Mouse (Mus musculus) forebrain, embryonic 11.5 days (tissue): ENCODE data around the gene Klhl29. TPM values are rescaled to one million over a fixed set of nuclear protein-coding genes. Genes with fewer than 3 reads are reported as not detected.

Experiments
- ATAC-seq: fragments of 200-750 bp; cut with Nextera tagmentation; replicated peaks from 2 replicates; pipeline ENCODE4 v1.8.0; 2017; ENCODE audit warnings: moderate TSS enrichment; ENCODE audit not compliant: low FRiP score
- DNase-seq: peaks from one replicate; pipeline ENCODE4 v3.0.0-alpha.2; 2017; ENCODE audit warnings: low spot score
- H3K27ac ChIP-seq: fragments of 300-500 bp; sonication (generic); 2 replicates; pipeline ENCODE4 v1.5.1; 2014; ENCODE audit warnings: low read depth, low read length
- H3K27me3 ChIP-seq: fragments of 300-500 bp; sonication (generic); 2 replicates; pipeline ENCODE4 v1.6.1; 2014; ENCODE audit warnings: mild to moderate bottlenecking, low read length, mixed read lengths; ENCODE audit not compliant: control insufficient read depth, insufficient read depth
- H3K36me3 ChIP-seq: fragments of 300-500 bp; sonication (generic); 2 replicates; pipeline ENCODE4 v1.6.1; 2014; ENCODE audit warnings: mild to moderate bottlenecking, low read length, moderate library complexity, mixed read lengths; ENCODE audit not compliant: control insufficient read depth, insufficient read depth
- H3K4me1 ChIP-seq: fragments of 300-500 bp; sonication (generic); replicated peaks from 2 replicates; pipeline ENCODE4 v1.6.1; 2014; ENCODE audit warnings: low read length, mixed read lengths; ENCODE audit not compliant: control insufficient read depth, insufficient read depth
- H3K4me2 ChIP-seq: fragments of 300-500 bp; sonication (generic); 2 replicates; pipeline ENCODE4 v1.6.1; 2014; ENCODE audit warnings: low read depth, mild to moderate bottlenecking, low read length, moderate library complexity, mixed read lengths; ENCODE audit not compliant: severe bottlenecking
- H3K4me3 ChIP-seq: fragments of 300-500 bp; sonication (generic); 2 replicates; pipeline ENCODE4 v1.5.1; 2014; ENCODE audit warnings: low read depth, low read length
- H3K9ac ChIP-seq: fragments of 300-500 bp; sonication (generic); 2 replicates; pipeline ENCODE4 v1.6.1; 2014; ENCODE audit warnings: low read length
- H3K9me3 ChIP-seq: fragments of 300-500 bp; sonication (generic); 2 replicates; pipeline ENCODE4 v1.6.1; 2016; ENCODE audit warnings: low read length, mixed read lengths; ENCODE audit not compliant: control insufficient read depth
- WGBS: fragments of 180-500 bp; shearing (Covaris S2); extraction: QIAGEN DNeasy Blood & Tissue Kit; methylation state at CpG from one replicate; pipeline ENCODE4 v1.1.7; 2014; 5-methylcytosine and 5-hydroxymethylcytosine counted together
- polyA plus RNA-seq: library from polyadenylated mRNA; unstranded; fragments of >200 nt; fragmentation: Nextera tagmentation; extraction: Ambion mirVana; gene quantifications from 2 replicates; pipeline ENCODE4 v1.2.1, GENCODE M21; 2014

Gene Klhl29
- polyA plus RNA-seq, 1 experiment from 2014 or later: 3.8 TPM

GRCm38 (mm10) chr12:5301841-5302240, 73.6 kb downstream of the Klhl29 start:
- ATAC-seq (no peak), DNase-seq (no peak)
- Histone ChIP-seq H3K9ac (no peak overlapping the region), H3K4me1 (no peaks in the 10 kb centered on the region), H3K4me2 (no peak overlapping the region), H3K27me3 (no peaks in the 10 kb centered on the region), H3K4me3 (no peak overlapping the region), H3K9me3 (no peaks in the 10 kb centered on the region), H3K36me3 (no peaks in the 10 kb centered on the region), H3K27ac (no peak overlapping the region)
- 81% methylated on average over 5 of the region's 5 CpGs for WGBS

- no peak for ATAC-seq
- no peak for DNase-seq
- Histone ChIP-seq H3K4me2 (no peak overlapping the region), H3K36me3 (no peaks in the 10 kb centered on the region), H3K4me1 (no peaks in the 10 kb centered on the region), H3K4me3 (no peak overlapping the region), H3K9ac (no peak overlapping the region), H3K27ac (no peak overlapping the region), H3K9me3 (no peaks in the 10 kb centered on the region), H3K27me3 (no peaks in the 10 kb centered on the region)
- 85% methylated on average over 7 of the region's 7 CpGs for WGBS
These were observed 79.1 kb downstream of the Klhl29 start for GRCm38 (mm10) chr12:5296422-5296821.

GRCm38 (mm10) chr12:5292316-5292715, 83.2 kb downstream of the Klhl29 start:
- WGBS: 95% methylated on average over 7 of the region's 7 CpGs
- H3K9ac ChIP-seq: no peak overlapping the region
- no peaks in the 10 kb centered on the region for H3K36me3 ChIP-seq
- H3K9me3 ChIP-seq: no peaks in the 10 kb centered on the region
- no peaks in the 10 kb centered on the region for H3K27me3 ChIP-seq
- ATAC-seq (no peak), DNase-seq (no peak)
- no peak overlapping the region for H3K4me2 ChIP-seq
- no peak overlapping the region for H3K27ac ChIP-seq
- no peak overlapping the region for H3K4me3 ChIP-seq
- H3K4me1 ChIP-seq: no peaks in the 10 kb centered on the region

GRCm38 (mm10) chr12:5285579-5285978, 89.9 kb downstream of the Klhl29 start:
- H3K4me2 ChIP-seq: no peak overlapping the region
- DNase-seq (no peak), ATAC-seq (no peak)
- no peaks in the 10 kb centered on the region for H3K36me3 ChIP-seq
- no peak overlapping the region for H3K27ac ChIP-seq
- H3K4me3 ChIP-seq: no peak overlapping the region
- 90% methylated on average over 11 of the region's 11 CpGs for WGBS
- no peaks in the 10 kb centered on the region for H3K27me3 ChIP-seq
- no peaks in the 10 kb centered on the region for H3K4me1 ChIP-seq
- no peak overlapping the region for H3K9ac ChIP-seq
- H3K9me3 ChIP-seq: no peaks in the 10 kb centered on the region

GRCm38 (mm10) chr12:5284961-5285360, 90.5 kb downstream of the Klhl29 start:
- Histone ChIP-seq H3K4me3 (no peak overlapping the region), H3K27me3 (no peaks in the 10 kb centered on the region), H3K4me1 (no peaks in the 10 kb centered on the region), H3K4me2 (no peak overlapping the region), H3K27ac (no peak overlapping the region), H3K36me3 (no peaks in the 10 kb centered on the region), H3K9ac (no peak overlapping the region), H3K9me3 (no peaks in the 10 kb centered on the region)
- no peak for DNase-seq
- ATAC-seq: no peak
- 88% methylated on average over 6 of the region's 6 CpGs for WGBS

- Histone ChIP-seq H3K4me1 (no peaks in the 10 kb centered on the region), H3K9ac (no peak overlapping the region), H3K36me3 (no peaks in the 10 kb centered on the region), H3K27me3 (no peaks in the 10 kb centered on the region), H3K9me3 (no peaks in the 10 kb centered on the region), H3K27ac (no peak overlapping the region), H3K4me2 (no peak overlapping the region), H3K4me3 (no peak overlapping the region)
- ATAC-seq: no peak
- no peak for DNase-seq
- WGBS: 85% methylated on average over 2 of the region's 2 CpGs
These were observed 91.8 kb downstream of the Klhl29 start for GRCm38 (mm10) chr12:5283654-5284053.

GRCm38 (mm10) chr12:5282611-5283010, 92.9 kb downstream of the Klhl29 start:
- Histone ChIP-seq H3K36me3 (no peaks in the 10 kb centered on the region), H3K4me3 (no peak overlapping the region), H3K4me1 (no peaks in the 10 kb centered on the region), H3K4me2 (no peak overlapping the region), H3K27me3 (no peaks in the 10 kb centered on the region), H3K27ac (no peak overlapping the region), H3K9me3 (no peaks in the 10 kb centered on the region), H3K9ac (no peak overlapping the region)
- 57% methylated on average over 2 of the region's 2 CpGs for WGBS
- no peak for DNase-seq
- no peak for ATAC-seq

GRCm38 (mm10) chr12:5279873-5280272, 95.6 kb downstream of the Klhl29 start:
- Histone ChIP-seq H3K9ac (no peak overlapping the region), H3K27ac (no peak overlapping the region), H3K4me3 (no peak overlapping the region), H3K4me1 (0 out of 2 replicates have a peak, but pooled peaks cover 4% of the 10 kb centered on the region), H3K36me3 (no peaks in the 10 kb centered on the region), H3K27me3 (no peaks in the 10 kb centered on the region), H3K4me2 (no peak overlapping the region), H3K9me3 (no peaks in the 10 kb centered on the region)
- WGBS: 67% methylated on average over 1 of the region's 1 CpGs
- ATAC-seq (no peak), DNase-seq (no peak)

- ATAC-seq: no peak
- 0 out of 2 replicates have a peak, but pooled peaks cover 9% of the 10 kb centered on the region for H3K4me1 ChIP-seq
- no peaks in the 10 kb centered on the region for H3K27me3 ChIP-seq
- H3K9me3 ChIP-seq: no peaks in the 10 kb centered on the region
- 89% methylated on average over 9 of the region's 9 CpGs for WGBS
- H3K4me3 ChIP-seq: no peak overlapping the region
- no peak for DNase-seq
- no peak overlapping the region for H3K9ac ChIP-seq
- H3K27ac ChIP-seq: no peak overlapping the region
- H3K36me3 ChIP-seq: no peaks in the 10 kb centered on the region
- no peak overlapping the region for H3K4me2 ChIP-seq
These were observed 98.5 kb downstream of the Klhl29 start for GRCm38 (mm10) chr12:5277028-5277427.
